Mouse (Mus musculus): ENCODE results near the gene Rsg1. TPM values are rescaled to one million over a fixed set of nuclear protein-coding genes. Genes with fewer than 3 reads are reported as not detected.

Rsg1 gene
- polyA plus RNA-seq, 2 experiments from 2014 or later: 1.5 to 3.2 TPM

Other genes starting within 250 kb of the Rsg1 start
- 1 to 10 TPM; 5.6 to 7.5 TPM for gene Atp13a2, start 227.1 kb upstream of the Rsg1 start, polyA plus RNA-seq (2017; shearing (Covaris generic))
- not detected for gene Mfap2, start 203.5 kb upstream of the Rsg1 start, polyA plus RNA-seq (2017; shearing (Covaris generic))
- gene Crocc, start 153.4 kb upstream of the Rsg1 start, polyA plus RNA-seq (2017; shearing (Covaris generic)): 1 to 10 TPM in 1 of 2 experiments, under 1 TPM in 1; 0.98 to 1.4 TPM
- 100 to 1,000 TPM in 1 of 2 experiments, 10 to 100 TPM in 1; 85.5 to 101 TPM for gene Necap2, start 135.6 kb upstream of the Rsg1 start, polyA plus RNA-seq (2017; shearing (Covaris generic))
- under 1 TPM; 0.29 to 0.88 TPM for gene Spata21, start 125.6 kb upstream of the Rsg1 start, polyA plus RNA-seq (2017; shearing (Covaris generic))
- 10 to 100 TPM; 51.2 to 77.0 TPM for gene Szrd1, start 74.2 kb upstream of the Rsg1 start, polyA plus RNA-seq (2017; shearing (Covaris generic))
- 1 to 10 TPM; 5.0 to 7.3 TPM for gene Fbxo42, start 66.0 kb upstream of the Rsg1 start, polyA plus RNA-seq (2017; shearing (Covaris generic))
- gene Arhgef19, start 25.5 kb downstream of the Rsg1 start, polyA plus RNA-seq (2017; shearing (Covaris generic)): not detected
- gene Epha2, start 87.3 kb downstream of the Rsg1 start, polyA plus RNA-seq (2017; shearing (Covaris generic)): not detected
- not detected for gene Fam131c, start 154.3 kb downstream of the Rsg1 start, polyA plus RNA-seq (2017; shearing (Covaris generic))
- gene Clcnka, start 184.8 kb downstream of the Rsg1 start, polyA plus RNA-seq (2017; shearing (Covaris generic)): not detected
- gene Clcnkb, start 202.1 kb downstream of the Rsg1 start, polyA plus RNA-seq (2017; shearing (Covaris generic)): not detected
- gene Hspb7, start 206.8 kb downstream of the Rsg1 start, polyA plus RNA-seq (2017; shearing (Covaris generic)): not detected
- gene Srarp, start 222.1 kb downstream of the Rsg1 start, polyA plus RNA-seq (2017; shearing (Covaris generic)): not detected
- 10 to 100 TPM; 13.6 to 16.3 TPM for gene Zbtb17, start 230.7 kb downstream of the Rsg1 start, polyA plus RNA-seq (2017; shearing (Covaris generic))